Comparison of ENCODE assay signal across 13 mouse cellular contexts in the genomic region with DNA sequence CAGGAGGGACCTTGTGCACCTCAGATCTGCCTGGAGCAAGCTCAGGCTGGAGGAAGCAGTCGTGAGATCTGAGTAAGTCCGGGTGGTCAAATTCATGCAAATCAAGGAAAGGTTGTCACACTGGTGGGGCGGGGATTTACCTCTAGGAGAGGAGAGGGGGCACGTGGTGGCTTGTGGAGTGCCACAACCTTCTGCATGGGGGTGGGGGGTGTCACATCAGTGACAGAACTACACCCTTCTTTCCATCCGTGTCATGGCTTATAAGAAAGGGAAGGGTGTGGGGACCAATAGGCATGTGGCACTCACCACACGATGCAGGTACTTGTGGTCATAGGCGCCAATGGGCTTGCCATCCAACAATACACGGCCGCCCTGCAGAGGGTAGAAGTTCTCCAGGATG. TPM values are rescaled to one million over a fixed set of nuclear protein-coding genes. Genes with fewer than 3 reads are reported as not detected.
DNase-seq lines count a peak whose midpoint lies in the region; ATAC-seq and TF ChIP-seq lines count a peak whose summit lies in the region.
"Had no signal": no experiment of that assay in that cellular context is flagged by ENCODE, and none has a peak within 500 bp of the region (broad histone marks: within the 10 kb centered on the region; RNA-seq: fewer than 3 reads in every experiment).

No protein-coding gene starts in this region.

- no peak overlapping the region for H3K4me2 ChIP-seq in embryonic facial prominence, embryonic 12.5 days (replicated peaks)
- H3K4me2 ChIP-seq in liver, embryonic 12.5 days = no peak overlapping the region
- H3K4me2 ChIP-seq in liver, postnatal 0 days (ENCODE audit: low read depth, low read length) = no peak overlapping the region
- H3K4me2 ChIP-seq: lung, embryonic 14.5 days had no signal

- H3K9ac ChIP-seq in embryonic facial prominence, embryonic 12.5 days = no peak overlapping the region
- no peak overlapping the region for H3K9ac ChIP-seq in liver, embryonic 12.5 days
- no peak overlapping the region for H3K9ac ChIP-seq in liver, postnatal 0 days (replicated peaks)
- H3K9ac ChIP-seq: lung, embryonic 14.5 days had no signal

- WGBS in embryonic facial prominence, embryonic 12.5 days = 70% methylated on average over 9 of the region's 9 CpGs
- 67% methylated on average over 9 of the region's 9 CpGs for WGBS in embryonic facial prominence, embryonic 10.5 days
- 54% methylated on average over 9 of the region's 9 CpGs for WGBS in liver, embryonic 12.5 days (ENCODE audit: insufficient replicate concordance)
- 55% methylated on average over 9 of the region's 9 CpGs for WGBS in liver, postnatal 0 days (ENCODE audit: insufficient replicate concordance)

- H3K4me3 ChIP-seq in embryonic facial prominence, embryonic 12.5 days = no peak overlapping the region
- no peak overlapping the region for H3K4me3 ChIP-seq in embryonic facial prominence, embryonic 10.5 days
- no peak overlapping the region for H3K4me3 ChIP-seq in liver, embryonic 12.5 days
- no peak overlapping the region for H3K4me3 ChIP-seq in liver, postnatal 0 days (ENCODE audit: low read depth, low read length)

- no peak for TF ChIP-seq EP300 in liver, postnatal 0 days (IDR thresholded peaks at IDR 0.05; ENCODE audit: low read depth)

- peaks cover 24% of the 10 kb centered on the region; the same call in 1 of the 2 replicates for H3K4me1 ChIP-seq in embryonic facial prominence, embryonic 12.5 days
- peaks cover 68% of the 10 kb centered on the region for H3K4me1 ChIP-seq in embryonic facial prominence, embryonic 10.5 days
- H3K4me1 ChIP-seq in liver, embryonic 12.5 days = peaks cover 70% of the 10 kb centered on the region
- peaks cover 30% of the 10 kb centered on the region for H3K4me1 ChIP-seq in liver, postnatal 0 days (ENCODE audit: insufficient read depth)

- H3K27ac ChIP-seq in embryonic facial prominence, embryonic 12.5 days = peak overlapping the region; percentile 26; the same call in 1 of the 2 replicates
- no peak overlapping the region for H3K27ac ChIP-seq in embryonic facial prominence, embryonic 10.5 days (replicated peaks)
- peak overlapping the region; percentile 46; the same call in 1 of the 2 replicates for H3K27ac ChIP-seq in liver, embryonic 12.5 days
- H3K27ac ChIP-seq in liver, postnatal 0 days (ENCODE audit: low read depth) = no peak overlapping the region
- H3K27ac ChIP-seq: kidney, postnatal 0 days had no signal

- no peak for TF ChIP-seq CTCF in liver, postnatal 0 days (IDR thresholded peaks at IDR 0.05; ENCODE audit: low read depth)

- no peaks in the 10 kb centered on the region for H3K27me3 ChIP-seq in embryonic facial prominence, embryonic 12.5 days
- no peaks in the 10 kb centered on the region for H3K27me3 ChIP-seq in embryonic facial prominence, embryonic 10.5 days (replicated peaks; ENCODE audit: low read depth, poor library complexity, severe bottlenecking)
- no peaks in the 10 kb centered on the region for H3K27me3 ChIP-seq in liver, embryonic 12.5 days (replicated peaks)
- H3K27me3 ChIP-seq in liver, postnatal 0 days (ENCODE audit: insufficient read depth, low read length) = no peaks in the 10 kb centered on the region

- no peaks in the 10 kb centered on the region for H3K36me3 ChIP-seq in embryonic facial prominence, embryonic 12.5 days
- H3K36me3 ChIP-seq in embryonic facial prominence, embryonic 10.5 days (replicated peaks) = no peaks in the 10 kb centered on the region
- no peaks in the 10 kb centered on the region for H3K36me3 ChIP-seq in liver, embryonic 12.5 days
- no peaks in the 10 kb centered on the region for H3K36me3 ChIP-seq in liver, postnatal 0 days (replicated peaks; ENCODE audit: insufficient read depth, low read length)

- no peaks in the 10 kb centered on the region for H3K9me3 ChIP-seq in embryonic facial prominence, embryonic 12.5 days
- H3K9me3 ChIP-seq in embryonic facial prominence, embryonic 10.5 days = no peaks in the 10 kb centered on the region
- H3K9me3 ChIP-seq in liver, embryonic 12.5 days (replicated peaks) = no peaks in the 10 kb centered on the region
- H3K9me3 ChIP-seq in liver, postnatal 0 days (ENCODE audit: low read length) = no peaks in the 10 kb centered on the region

- intact Hi-C loops in left cerebral cortex, postnatal 14 days (cut with DNase I) = no loop called here

- ATAC-seq in embryonic facial prominence, embryonic 12.5 days (ENCODE audit: insufficient number of reproducible peaks, insufficient read depth, low FRiP score, low TSS enrichment) = no peak
- no peak for ATAC-seq in liver, embryonic 12.5 days
- ATAC-seq in liver, postnatal 0 days = no peak
- peak; percentile 26 for ATAC-seq in megakaryocyte, adult 5-6 weeks (ENCODE audit: poor library complexity, severe bottlenecking)

- DNase-seq in embryonic facial prominence, embryonic 10.5 days (ENCODE audit: low spot score) = no peak
- no peak for DNase-seq in liver, postnatal 0 days
- DNase-seq in thymus, postnatal 14 days = peak; percentile 40
- no peak for DNase-seq in testis, postnatal 10 days (ENCODE audit: low spot score)
- DNase-seq in left cerebral cortex, postnatal 14 days (ENCODE audit: low spot score in 2 of 2) = no peak
- DNase-seq: gastrocnemius, postnatal 25 days; heart, postnatal 36 days; midbrain, embryonic 14.5 days had no signal

RNA-seq across cellular contexts. Expression of a gene that starts 19.9 kb away (rescaled TPM):
- 1.3 and 1.9 TPM in 2 replicates for polyA plus RNA-seq in embryonic facial prominence, embryonic 12.5 days (2016; fragmentation: Nextera tagmentation; extraction: Ambion mirVana)
- 0.34 and 0.76 TPM in 2 replicates for polyA plus RNA-seq in embryonic facial prominence, embryonic 10.5 days (2016; fragmentation: Nextera tagmentation; extraction: Ambion mirVana)
- polyA plus RNA-seq in liver, embryonic 12.5 days (2016; fragmentation: Nextera tagmentation; extraction: Ambion mirVana) = 5.0 and 5.6 TPM in 2 replicates
- polyA plus RNA-seq in liver, postnatal 0 days (2015; fragmentation: Nextera tagmentation; extraction: Ambion mirVana) = 3.7 and 3.8 TPM in 2 replicates
- 0.62 and 1.4 TPM in 2 replicates for total RNA-seq in megakaryocyte, adult 5-6 weeks (2015)
- 0.12 and 1.3 TPM in 2 replicates for total RNA-seq in megakaryocyte, adult 5-6 weeks (2017)
- 10 to 100 TPM; 57.5 to 58.4 TPM for total RNA-seq in left cerebral cortex, postnatal 14 days (2021)

RNA-seq across cellular contexts. Expression of a gene that starts 36.4 kb away (rescaled TPM):
- 19.2 and 21.0 TPM in 2 replicates for polyA plus RNA-seq in embryonic facial prominence, embryonic 12.5 days (2016; fragmentation: Nextera tagmentation; extraction: Ambion mirVana)
- 16.0 and 16.3 TPM in 2 replicates for polyA plus RNA-seq in embryonic facial prominence, embryonic 10.5 days (2016; fragmentation: Nextera tagmentation; extraction: Ambion mirVana)
- 19.1 and 20.2 TPM in 2 replicates for polyA plus RNA-seq in liver, embryonic 12.5 days (2016; fragmentation: Nextera tagmentation; extraction: Ambion mirVana)
- polyA plus RNA-seq in liver, postnatal 0 days (2015; fragmentation: Nextera tagmentation; extraction: Ambion mirVana) = 14.9 and 16.8 TPM in 2 replicates
- total RNA-seq in megakaryocyte, adult 5-6 weeks (2015) = 3.4 and 3.6 TPM in 2 replicates
- 2.6 and 6.4 TPM in 2 replicates for total RNA-seq in megakaryocyte, adult 5-6 weeks (2017)
- total RNA-seq in left cerebral cortex, postnatal 14 days (2021) = 10 to 100 TPM; 36.0 to 42.1 TPM

RNA-seq across cellular contexts. Expression of a gene that starts 40.2 kb away (rescaled TPM):
- 113 and 122 TPM in 2 replicates for polyA plus RNA-seq in embryonic facial prominence, embryonic 12.5 days (2016; fragmentation: Nextera tagmentation; extraction: Ambion mirVana)
- polyA plus RNA-seq in embryonic facial prominence, embryonic 10.5 days (2016; fragmentation: Nextera tagmentation; extraction: Ambion mirVana) = 134 and 137 TPM in 2 replicates
- 94.1 and 100 TPM in 2 replicates for polyA plus RNA-seq in liver, embryonic 12.5 days (2016; fragmentation: Nextera tagmentation; extraction: Ambion mirVana)
- 53.9 and 54.3 TPM in 2 replicates for polyA plus RNA-seq in liver, postnatal 0 days (2015; fragmentation: Nextera tagmentation; extraction: Ambion mirVana)
- 45.4 and 53.0 TPM in 2 replicates for total RNA-seq in megakaryocyte, adult 5-6 weeks (2015)
- total RNA-seq in megakaryocyte, adult 5-6 weeks (2017) = 80.5 and 87.7 TPM in 2 replicates
- 10 to 100 TPM; 48.2 to 48.5 TPM for total RNA-seq in left cerebral cortex, postnatal 14 days (2021)

RNA-seq across cellular contexts. Expression of a gene that starts 43.6 kb away (rescaled TPM):
- 42.5 and 42.8 TPM in 2 replicates for polyA plus RNA-seq in embryonic facial prominence, embryonic 12.5 days (2016; fragmentation: Nextera tagmentation; extraction: Ambion mirVana)
- 43.8 and 47.6 TPM in 2 replicates for polyA plus RNA-seq in embryonic facial prominence, embryonic 10.5 days (2016; fragmentation: Nextera tagmentation; extraction: Ambion mirVana)
- 20.9 and 21.8 TPM in 2 replicates for polyA plus RNA-seq in liver, embryonic 12.5 days (2016; fragmentation: Nextera tagmentation; extraction: Ambion mirVana)
- 16.4 and 17.6 TPM in 2 replicates for polyA plus RNA-seq in liver, postnatal 0 days (2015; fragmentation: Nextera tagmentation; extraction: Ambion mirVana)
- total RNA-seq in megakaryocyte, adult 5-6 weeks (2015) = 28.9 and 29.2 TPM in 2 replicates
- 29.1 and 29.9 TPM in 2 replicates for total RNA-seq in megakaryocyte, adult 5-6 weeks (2017)
- 10 to 100 TPM; 51.4 to 58.3 TPM for total RNA-seq in left cerebral cortex, postnatal 14 days (2021)

Comparison
In these comparisons a context has a peak if more than half of its experiments do, and no peak if none do; other contexts are left out.
1. H3K27ac ChIP-seq: peak in embryonic facial prominence, embryonic 12.5 days (single experiment) and liver, embryonic 12.5 days (single experiment); none in embryonic facial prominence, embryonic 10.5 days (single experiment) and liver, postnatal 0 days (single experiment).